Mouse (Mus musculus): Measurements from ENCODE around the gene Ccdc13.

- TF ChIP-seq CTCF (IDR thresholded peaks at IDR 0.05; ENCODE audit: low read depth) (no peak), EP300 (IDR thresholded peaks at IDR 0.05; ENCODE audit: low read depth) (no peak)
These were observed 44.2 kb downstream of the Ccdc13 start for GRCm38 (mm10) chr9:121794972-121795539.
